Mouse (Mus musculus) liver, adult 2 months (tissue): ENCODE measurements around the gene Mpdu1.
"Not testable (repeated sequence)": the region's sequence is repeated elsewhere in the genome, so short reads cannot be mapped to it uniquely, and the experiment has no call there.

ENCODE experiments used
- CTCF ChIP-seq: fragments of 200-500 bp; IDR thresholded peaks from 2 replicates; pipeline ENCODE4 v1.5.1; 2011; ENCODE audit warnings: low read depth, low read length, control low read depth
- POLR2A ChIP-seq: fragments of 200-500 bp; IDR thresholded peaks from 2 replicates; pipeline ENCODE4 v1.6.1; 2011; ENCODE audit warnings: low read length, control low read depth; ENCODE audit not compliant: insufficient read depth; ENCODE audit errors: extremely low read depth

- TF ChIP-seq POLR2A, CTCF: not testable (repeated sequence)
Observed at GRCm38 (mm10) chr11:69624339-69624738, 38.1 kb downstream of the Mpdu1 start.
